Comparison of ENCODE assay signal across 8 mouse cellular contexts in the genomic region with DNA sequence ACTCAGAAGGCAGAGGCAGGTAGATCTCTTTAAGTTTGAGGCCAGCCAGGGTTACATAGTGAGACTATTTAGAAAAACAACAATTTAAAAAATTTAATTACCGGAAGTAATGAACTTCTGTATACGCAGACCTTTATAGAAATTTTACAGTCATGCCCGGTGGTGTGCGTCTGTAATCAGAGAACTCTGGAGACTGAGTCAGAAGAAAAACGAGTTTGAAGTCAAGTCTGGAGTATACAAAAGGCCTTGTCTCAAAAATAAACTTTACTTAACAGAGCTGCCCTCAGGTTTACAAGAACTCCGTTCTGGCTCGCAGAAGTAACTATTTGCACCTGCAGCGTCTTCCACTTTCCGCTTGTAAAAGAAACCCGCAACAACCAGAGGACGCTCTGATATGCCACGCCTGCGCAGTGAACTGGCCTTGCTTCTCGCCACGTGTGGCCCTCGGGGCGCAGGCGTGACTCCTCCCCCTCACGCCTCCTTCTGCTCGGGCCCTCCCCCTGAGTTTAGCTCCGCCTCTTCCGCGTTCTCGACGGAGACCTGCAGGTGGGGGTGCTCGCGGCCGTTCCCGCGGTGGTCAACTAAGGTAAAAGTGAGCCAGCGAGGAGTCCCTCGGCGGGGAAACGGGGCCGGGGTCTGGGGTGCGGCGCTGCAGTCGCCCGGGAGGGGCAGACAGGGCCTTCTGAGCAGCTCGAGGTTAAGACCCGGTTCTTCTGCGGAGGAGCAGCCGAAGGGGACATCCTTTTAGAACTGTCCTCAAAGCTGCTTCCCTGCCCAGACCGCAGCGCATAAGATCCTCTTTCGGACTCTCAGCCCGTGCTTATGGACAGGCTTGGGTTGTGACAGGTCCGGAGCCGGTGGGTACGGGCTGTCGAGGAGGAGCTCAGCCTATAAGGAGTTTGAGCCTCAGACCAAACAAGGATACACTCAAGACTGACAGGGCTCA. TPM values are rescaled to one million over a fixed set of nuclear protein-coding genes. Genes with fewer than 3 reads are reported as not detected.
DNase-seq lines count a peak whose midpoint lies in the region; ATAC-seq lines count a peak whose summit lies in the region.

A gene (plus strand): TSS at position 503 of the 946 bp plus-strand sequence.

- peak; percentile 96 for ATAC-seq in hindbrain, embryonic 12.5 days (ENCODE audit: low FRiP score)

- peak within 1 kb of the TSS; percentile 60 for H3K9ac ChIP-seq in hindbrain, embryonic 12.5 days

- no peaks in the 10 kb centered on the region for H3K36me3 ChIP-seq in hindbrain, embryonic 12.5 days

- WGBS in hindbrain, embryonic 12.5 days: 3% methylated on average over 51 of the region's 51 CpGs

- no peak within 1 kb of the TSS for H3K27ac ChIP-seq in hindbrain, embryonic 12.5 days

- no peaks in the 10 kb centered on the region for H3K27me3 ChIP-seq in hindbrain, embryonic 12.5 days

- H3K4me3 ChIP-seq in hindbrain, embryonic 12.5 days: peak within 1 kb of the TSS; percentile 57

- H3K9me3 ChIP-seq in hindbrain, embryonic 12.5 days (replicated peaks): no peaks in the 10 kb centered on the region

- H3K4me1 ChIP-seq in hindbrain, embryonic 12.5 days: peaks cover 4% of the 10 kb centered on the region; the same call in 1 of the 2 replicates

- DNase-seq in Muller cell, postnatal 12 days (ENCODE audit: inconsistent ontology term): peak; percentile 94
- DNase-seq in cerebellum, adult 9-11 months: peak; percentile 92
- peak; percentile 86 to 91 for DNase-seq in frontal cortex, postnatal 10 days (ENCODE audit: low spot score in 2 of 2)
- DNase-seq in layer of hippocampus, postnatal 14 days (ENCODE audit: low spot score in 2 of 2): peak; percentile 88 to 94
- peak; percentile 94 for DNase-seq in lung, postnatal 14 days
- DNase-seq in retina, adult 2 months (ENCODE audit: low read depth, low spot score): peak; percentile 85
- DNase-seq in thymus, postnatal 36 days: peak; percentile 95 to 96

- H3K4me2 ChIP-seq in hindbrain, embryonic 12.5 days (replicated peaks): peak within 1 kb of the TSS; percentile 63

RNA-seq across cellular contexts. Expression of the gene that starts here (rescaled TPM):
- 28.0 and 30.8 TPM in 2 replicates for polyA plus RNA-seq in hindbrain, embryonic 12.5 days (2016; fragmentation: Nextera tagmentation; extraction: Ambion mirVana)
- total RNA-seq in layer of hippocampus, postnatal 14 days (2021): 10 to 100 TPM; 42.8 to 46.9 TPM
